Mouse (Mus musculus) ES-Bruce4 (cell line): ENCODE measurements around the gene Uqcc2.

Experiments
- CTCF ChIP-seq: IDR thresholded peaks from one replicate; pipeline ENCODE4 v1.8.1; 2011; ENCODE audit warnings: low read depth, low read length
- EP300 ChIP-seq: IDR thresholded peaks from 2 replicates; pipeline ENCODE4 v1.6.1; 2011; ENCODE audit warnings: low read depth, low read length; ENCODE audit not compliant: insufficient read depth
- POLR2A ChIP-seq: IDR thresholded peaks from one replicate; pipeline ENCODE4 v1.8.1; 2011; ENCODE audit warnings: low read length; ENCODE audit not compliant: insufficient read depth

GRCm38 (mm10) chr17:27074236-27074635 lies 59.5 kb downstream of the Uqcc2 start:
- TF ChIP-seq POLR2A: no peak
- TF ChIP-seq EP300: no peak
- no peak for TF ChIP-seq CTCF
